Comparison of ENCODE assay signal across 18 mouse cellular contexts in the genomic region with DNA sequence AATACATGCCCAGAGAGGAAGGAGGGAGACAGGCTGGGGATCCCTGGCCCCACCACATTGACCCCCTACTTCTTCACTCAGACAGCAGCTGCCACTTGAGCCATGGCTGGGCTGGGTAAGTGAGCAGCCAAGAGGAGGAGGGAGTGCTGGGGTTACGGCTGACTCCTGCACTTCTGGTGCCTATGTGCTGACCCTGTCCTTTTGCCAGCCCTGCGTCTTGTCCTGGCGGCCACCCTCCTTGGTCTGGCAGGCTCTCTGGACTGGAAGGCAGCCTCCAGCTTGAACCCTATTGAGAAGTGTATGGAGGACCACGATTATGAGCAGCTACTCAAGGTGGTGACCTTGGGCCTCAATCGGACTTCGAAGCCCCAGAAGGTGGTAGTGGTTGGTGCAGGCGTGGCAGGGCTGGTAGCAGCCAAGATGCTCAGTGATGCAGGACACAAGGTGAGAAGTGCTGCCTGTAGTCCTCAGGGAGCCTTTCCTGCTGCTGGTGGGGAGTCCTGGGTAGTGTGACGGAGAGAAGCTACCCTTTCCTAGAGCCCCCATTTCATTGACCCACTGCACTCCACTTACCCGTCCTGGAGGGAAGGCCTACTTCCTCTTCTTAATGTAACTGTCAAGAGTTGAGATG. TPM values are rescaled to one million over a fixed set of nuclear protein-coding genes. Genes with fewer than 3 reads are reported as not detected.
DNase-seq lines count a peak whose midpoint lies in the region; ATAC-seq and TF ChIP-seq lines count a peak whose summit lies in the region.
"Had no signal": no experiment of that assay in that cellular context is flagged by ENCODE, and none has a peak within 500 bp of the region (broad histone marks: within the 10 kb centered on the region; RNA-seq: fewer than 3 reads in every experiment).

No protein-coding gene starts in this region.

- WGBS in intestine, embryonic 16.5 days, result 80% methylated on average over 9 of the region's 9 CpGs
- WGBS in intestine, embryonic 15.5 days, result 86% methylated on average over 9 of the region's 9 CpGs
- WGBS in macrophage (ENCODE audit: missing documents), result 76% methylated on average over 9 of the region's 9 CpGs
- 77% methylated on average over 9 of the region's 9 CpGs for WGBS in kidney, embryonic 16.5 days

- dilution Hi-C loops in CH12.LX (cut with MboI; ENCODE audit: extremely low pct_ligation_motif_present, extremely low pct_unique_long_range_greater_than_20kb, low sequenced_read_pairs), result no loop called here

- H3K27me3 ChIP-seq in intestine, embryonic 16.5 days (replicated peaks; ENCODE audit: control insufficient read depth, insufficient read depth, low read length), result peaks cover 5% of the 10 kb centered on the region; the same call in 1 of the 2 replicates
- peaks cover 19% of the 10 kb centered on the region; the same call in 1 of the 2 replicates for H3K27me3 ChIP-seq in intestine, embryonic 15.5 days (replicated peaks)
- H3K27me3 ChIP-seq in CH12.LX (replicated peaks), result no peaks in the 10 kb centered on the region
- H3K27me3 ChIP-seq in kidney, embryonic 16.5 days (ENCODE audit: insufficient read depth, low read length), result peaks cover 6% of the 10 kb centered on the region; the same call in 1 of the 2 replicates

- no peak for TF ChIP-seq POLR2A in CH12.LX (IDR thresholded peaks at IDR 0.05; ENCODE audit: low read depth, low read length)

- no peak for ATAC-seq in intestine, embryonic 16.5 days
- ATAC-seq in intestine, embryonic 15.5 days, result no peak
- no peak for ATAC-seq in kidney, embryonic 16.5 days (ENCODE audit: low FRiP score, low TSS enrichment)
- ATAC-seq: forebrain, postnatal 0 days; hindbrain, embryonic 16.5 days; midbrain, embryonic 15.5 days had no signal

- TF ChIP-seq RAD21 in CH12.LX (IDR thresholded peaks at IDR 0.05; ENCODE audit: low read depth, low read length), result no peak

- H3K9ac ChIP-seq in intestine, embryonic 16.5 days (ENCODE audit: low read depth, low read length), result 0 out of 2 replicates have a peak overlapping the region, but pooled peaks have one; percentile 7
- no peak overlapping the region for H3K9ac ChIP-seq in intestine, embryonic 15.5 days
- H3K9ac ChIP-seq in CH12.LX (ENCODE audit: insufficient read depth, low read depth), result peak overlapping the region; percentile 54; the same call in 1 of the 2 replicates
- H3K9ac ChIP-seq in kidney, embryonic 16.5 days (replicated peaks; ENCODE audit: low read length), result no peak overlapping the region
- H3K9ac ChIP-seq: forebrain, postnatal 0 days; heart, embryonic 15.5 days; liver, embryonic 15.5 days; midbrain, embryonic 15.5 days; neural tube, embryonic 15.5 days had no signal

- no peak overlapping the region for H3K4me2 ChIP-seq in intestine, embryonic 16.5 days (ENCODE audit: low read depth, low read length)
- H3K4me2 ChIP-seq in intestine, embryonic 15.5 days (replicated peaks), result no peak overlapping the region
- H3K4me2 ChIP-seq in CH12.LX (ENCODE audit: insufficient read depth, low read depth, poor library complexity, severe bottlenecking), result peak overlapping the region; percentile 81
- no peak overlapping the region for H3K4me2 ChIP-seq in kidney, embryonic 16.5 days (replicated peaks; ENCODE audit: low read depth, low read length)
- H3K4me2 ChIP-seq: heart, embryonic 15.5 days; liver, embryonic 15.5 days; midbrain, embryonic 15.5 days; neural tube, embryonic 15.5 days had no signal

- no peaks in the 10 kb centered on the region for H3K36me3 ChIP-seq in intestine, embryonic 16.5 days (ENCODE audit: control insufficient read depth, insufficient read depth, low read length)
- H3K36me3 ChIP-seq in intestine, embryonic 15.5 days, result peaks cover 6% of the 10 kb centered on the region
- peaks cover 47 to 63% of the 10 kb centered on the region in 2 experiments for H3K36me3 ChIP-seq in CH12.LX (replicated peaks in 1 of 2; ENCODE audit: control insufficient read depth in 1 of 2, insufficient read depth in 1 of 2, low read length in 1 of 2)
- peaks cover 3% of the 10 kb centered on the region; the same call in 1 of the 2 replicates for H3K36me3 ChIP-seq in macrophage (ENCODE audit: inconsistent target)
- H3K36me3 ChIP-seq in kidney, embryonic 16.5 days (ENCODE audit: insufficient read depth, low read length), result peaks cover 6% of the 10 kb centered on the region; the same call in 1 of the 2 replicates

- no peak for DNase-seq in CH12.LX (ENCODE audit: extremely low read depth)
- no peak for DNase-seq in embryo, embryonic 11 days
- DNase-seq: adrenal gland, adult 8-10 months; cerebellum, adult 11 months; cerebellum, postnatal 14 days; forebrain, postnatal 0 days; thymus, postnatal 36 days had no signal

- in situ Hi-C loops in CH12.LX (cut with MboI; ENCODE audit: low pct_ligation_motif_present, low pct_unique_long_range_greater_than_20kb, low sequenced_read_pairs), result no loop called here

- no peak; the same call in 1 of the 2 replicates for TF ChIP-seq EP300 in CH12.LX (IDR thresholded peaks at IDR 0.05; ENCODE audit: low read length)

- H3K9me3 ChIP-seq in intestine, embryonic 16.5 days (ENCODE audit: control insufficient read depth, low read length), result no peaks in the 10 kb centered on the region
- H3K9me3 ChIP-seq in intestine, embryonic 15.5 days, result no peaks in the 10 kb centered on the region
- peaks cover 33% of the 10 kb centered on the region for H3K9me3 ChIP-seq in CH12.LX (replicated peaks; ENCODE audit: low read length)
- H3K9me3 ChIP-seq in kidney, embryonic 16.5 days (ENCODE audit: low read length), result no peaks in the 10 kb centered on the region
- H3K9me3 ChIP-seq: forebrain, embryonic 10.5 days; heart, embryonic 15.5 days; liver, embryonic 15.5 days; midbrain, embryonic 15.5 days; neural tube, embryonic 15.5 days had no signal

- H3K4me3 ChIP-seq in intestine, embryonic 16.5 days (ENCODE audit: low read length), result no peak overlapping the region
- no peak overlapping the region for H3K4me3 ChIP-seq in intestine, embryonic 15.5 days (replicated peaks)
- H3K4me3 ChIP-seq in CH12.LX (replicated peaks in 1 of 3; ENCODE audit: low read depth in 2 of 3, low read length in 2 of 3, poor library complexity in 1 of 3), result peak overlapping the region; percentile 2 to 71 (median 50)
- H3K4me3 ChIP-seq in brown adipose tissue, adult 24 weeks (ENCODE audit: insufficient read depth, low read depth, low read length), result no peak overlapping the region
- no peak overlapping the region for H3K4me3 ChIP-seq in macrophage (ENCODE audit: inconsistent target)
- H3K4me3 ChIP-seq in kidney, embryonic 16.5 days (ENCODE audit: low read length), result no peak overlapping the region
- H3K4me3 ChIP-seq: forebrain, embryonic 10.5 days; heart, embryonic 15.5 days; liver, embryonic 15.5 days; midbrain, embryonic 15.5 days; neural tube, embryonic 15.5 days had no signal

- H3K4me1 ChIP-seq in intestine, embryonic 16.5 days (ENCODE audit: control insufficient read depth, insufficient read depth, low read length), result peaks cover 21% of the 10 kb centered on the region
- peaks cover 14% of the 10 kb centered on the region for H3K4me1 ChIP-seq in intestine, embryonic 15.5 days (replicated peaks)
- peaks cover 25 to 82% of the 10 kb centered on the region in 2 experiments for H3K4me1 ChIP-seq in CH12.LX (ENCODE audit: control insufficient read depth in 1 of 2, insufficient read depth in 2 of 2)
- peaks cover 14% of the 10 kb centered on the region for H3K4me1 ChIP-seq in brown adipose tissue, adult 24 weeks (ENCODE audit: control insufficient read depth, insufficient read depth, insufficient read length, low read length)
- H3K4me1 ChIP-seq in kidney, embryonic 16.5 days (ENCODE audit: insufficient read depth, low read length), result peaks cover 16% of the 10 kb centered on the region

- no peak for TF ChIP-seq CTCF in CH12.LX (conservative IDR thresholded peaks at IDR 0.05 in 1 of 2, IDR thresholded peaks at IDR 0.05 in 1 of 2; ENCODE audit: low read depth in 2 of 2, low read length in 2 of 2)

- H3K27ac ChIP-seq in intestine, embryonic 16.5 days (ENCODE audit: low read length), result no peak overlapping the region
- no peak overlapping the region for H3K27ac ChIP-seq in intestine, embryonic 15.5 days
- H3K27ac ChIP-seq in CH12.LX (ENCODE audit: insufficient read depth, low read depth) (peak overlapping the region; percentile 100), macrophage (peak overlapping the region; percentile 41)
- H3K27ac ChIP-seq in brown adipose tissue, adult 24 weeks (replicated peaks; ENCODE audit: low read depth, low read length), result peak overlapping the region; percentile 15; the same call in 1 of the 2 replicates
- no peak overlapping the region for H3K27ac ChIP-seq in kidney, embryonic 16.5 days (ENCODE audit: low read length)
- H3K27ac ChIP-seq: forebrain, embryonic 10.5 days; heart, embryonic 15.5 days; liver, embryonic 15.5 days; midbrain, embryonic 15.5 days; neural tube, embryonic 15.5 days had no signal

- H3K79me2 ChIP-seq in CH12.LX (replicated peaks; ENCODE audit: control insufficient read depth, extremely low read depth, insufficient read depth, poor library complexity, severe bottlenecking), result peaks cover 23% of the 10 kb centered on the region
- H3K79me2 ChIP-seq in macrophage (ENCODE audit: inconsistent target), result peaks cover 5% of the 10 kb centered on the region

RNA-seq across cellular contexts. Expression of a gene that starts 12.3 kb away (rescaled TPM):
- polyA plus RNA-seq in intestine, embryonic 16.5 days (2015; fragmentation: Nextera tagmentation; extraction: Ambion mirVana), result 105 and 107 TPM in 2 replicates
- 112 and 116 TPM in 2 replicates for polyA plus RNA-seq in intestine, embryonic 15.5 days (2015; fragmentation: Nextera tagmentation; extraction: Ambion mirVana)
- total RNA-seq in CH12.LX (2012; rRNA removed) (21.7 and 24.2 TPM in 2 replicates), CH12.LX (2014; rRNA removed) (8.5 and 9.5 TPM in 2 replicates)
- polyA plus RNA-seq in CH12.LX (2012; ENCODE audit: insufficient read length, low read depth) (23.3 and 23.4 TPM in 2 replicates), macrophage (2018) (33.4 to 56.3 TPM (median 49.1 TPM) in 3 replicates)
- 42.8 and 49.8 TPM in 2 replicates for polyA plus RNA-seq in brown adipose tissue, adult 24 weeks (2012; ENCODE audit: insufficient read depth, insufficient read length, missing spikeins)
- total RNA-seq in macrophage (2018; cell fraction: chromatin; rRNA removed), result 10 to 100 TPM; 10.1 to 70.6 (median 25.0) TPM
- 10 to 100 TPM; 22.9 to 69.0 (median 54.8) TPM for total RNA-seq in macrophage (2018; cell fraction: cytosol; rRNA removed)
- total RNA-seq in macrophage (2018; cell fraction: nucleus; rRNA removed), result 10 to 100 TPM; 13.3 to 58.4 (median 33.6) TPM
- polyA plus RNA-seq in kidney, embryonic 16.5 days (2015; fragmentation: Nextera tagmentation; extraction: Ambion mirVana), result 117 and 126 TPM in 2 replicates

RNA-seq across cellular contexts. Expression of a gene that starts 12.3 kb away (rescaled TPM):
- polyA plus RNA-seq in intestine, embryonic 16.5 days (2015; fragmentation: Nextera tagmentation; extraction: Ambion mirVana), result 73.6 and 77.9 TPM in 2 replicates
- polyA plus RNA-seq in intestine, embryonic 15.5 days (2015; fragmentation: Nextera tagmentation; extraction: Ambion mirVana), result 71.0 and 71.3 TPM in 2 replicates
- total RNA-seq in CH12.LX (2012; rRNA removed), result 32.4 and 40.5 TPM in 2 replicates
- total RNA-seq in CH12.LX (2014; rRNA removed), result 31.9 and 35.5 TPM in 2 replicates
- polyA plus RNA-seq in CH12.LX (2012; ENCODE audit: insufficient read length, low read depth), result 38.5 and 41.9 TPM in 2 replicates
- polyA plus RNA-seq in brown adipose tissue, adult 24 weeks (2012; ENCODE audit: insufficient read depth, insufficient read length, missing spikeins), result 24.5 and 28.2 TPM in 2 replicates
- 100 to 1,000 TPM in 12 of 26 experiments, 10 to 100 TPM in 14; 32.8 to 197 (median 94.9) TPM for total RNA-seq in macrophage (2018; cell fraction: chromatin; rRNA removed)
- 10 to 100 TPM; 17.1 to 50.9 (median 28.5) TPM for total RNA-seq in macrophage (2018; cell fraction: cytosol; rRNA removed)
- 100 to 1,000 TPM in 1 of 26 experiments, 10 to 100 TPM in 25; 29.7 to 111 (median 46.6) TPM for total RNA-seq in macrophage (2018; cell fraction: nucleus; rRNA removed)
- 25.6 to 51.8 TPM (median 28.3 TPM) in 3 replicates for polyA plus RNA-seq in macrophage (2018)
- polyA plus RNA-seq in kidney, embryonic 16.5 days (2015; fragmentation: Nextera tagmentation; extraction: Ambion mirVana), result 93.9 and 94.9 TPM in 2 replicates

RNA-seq across cellular contexts. Expression of a gene that starts 20.1 kb away (rescaled TPM):
- polyA plus RNA-seq in intestine, embryonic 16.5 days (2015; fragmentation: Nextera tagmentation; extraction: Ambion mirVana), result 4.9 and 5.5 TPM in 2 replicates
- 6.2 and 6.6 TPM in 2 replicates for polyA plus RNA-seq in intestine, embryonic 15.5 days (2015; fragmentation: Nextera tagmentation; extraction: Ambion mirVana)
- total RNA-seq in CH12.LX (2012; rRNA removed) (34.0 and 71.1 TPM in 2 replicates), CH12.LX (2014; rRNA removed) (12.0 and 13.4 TPM in 2 replicates)
- polyA plus RNA-seq in CH12.LX (2012; ENCODE audit: insufficient read length, low read depth) (82.3 and 84.5 TPM in 2 replicates), macrophage (2018) (29.8 to 55.7 TPM (median 36.4 TPM) in 3 replicates)
- 252 and 500 TPM in 2 replicates for polyA plus RNA-seq in brown adipose tissue, adult 24 weeks (2012; ENCODE audit: insufficient read depth, insufficient read length, missing spikeins)
- total RNA-seq in macrophage (2018; cell fraction: chromatin; rRNA removed), result 10 to 100 TPM in 16 of 26 experiments, 1 to 10 TPM in 10; 4.9 to 59.2 (median 10.8) TPM
- total RNA-seq in macrophage (2018; cell fraction: cytosol; rRNA removed), result 10 to 100 TPM; 34.7 to 78.3 (median 52.0) TPM
- 10 to 100 TPM; 17.6 to 77.3 (median 31.7) TPM for total RNA-seq in macrophage (2018; cell fraction: nucleus; rRNA removed)
- 3.5 and 4.3 TPM in 2 replicates for polyA plus RNA-seq in kidney, embryonic 16.5 days (2015; fragmentation: Nextera tagmentation; extraction: Ambion mirVana)

RNA-seq across cellular contexts. Expression of a gene that starts 20.4 kb away (rescaled TPM):
- 1.5 and 1.8 TPM in 2 replicates for polyA plus RNA-seq in intestine, embryonic 16.5 days (2015; fragmentation: Nextera tagmentation; extraction: Ambion mirVana)
- polyA plus RNA-seq in intestine, embryonic 15.5 days (2015; fragmentation: Nextera tagmentation; extraction: Ambion mirVana), result 0.78 and 1.5 TPM in 2 replicates
- 42.2 and 57.5 TPM in 2 replicates for total RNA-seq in CH12.LX (2012; rRNA removed)
- total RNA-seq in CH12.LX (2014; rRNA removed), result 11.8 and 17.6 TPM in 2 replicates
- polyA plus RNA-seq in CH12.LX (2012; ENCODE audit: insufficient read length, low read depth), result 49.2 and 58.2 TPM in 2 replicates
- polyA plus RNA-seq in brown adipose tissue, adult 24 weeks (2012; ENCODE audit: insufficient read depth, insufficient read length, missing spikeins), result 0.54 and 1.2 TPM in 2 replicates
- total RNA-seq in macrophage (2018; cell fraction: chromatin; rRNA removed), result 100 to 1,000 TPM in 1 of 26 experiments, 10 to 100 TPM in 22, 1 to 10 TPM in 3; 6.1 to 148 (median 24.7) TPM
- total RNA-seq in macrophage (2018; cell fraction: cytosol; rRNA removed), result 10 to 100 TPM in 3 of 26 experiments, 1 to 10 TPM in 23; 1.1 to 21.6 (median 4.6) TPM
- 100 to 1,000 TPM in 2 of 26 experiments, 10 to 100 TPM in 23, 1 to 10 TPM in 1; 9.4 to 314 (median 22.8) TPM for total RNA-seq in macrophage (2018; cell fraction: nucleus; rRNA removed)
- 2.3 to 2.8 TPM (median 2.7 TPM) in 3 replicates for polyA plus RNA-seq in macrophage (2018)
- polyA plus RNA-seq in kidney, embryonic 16.5 days (2015; fragmentation: Nextera tagmentation; extraction: Ambion mirVana), result 1.1 and 1.5 TPM in 2 replicates

RNA-seq across cellular contexts. Expression of a gene that starts 20.4 kb away (rescaled TPM):
- 26.6 and 30.6 TPM in 2 replicates for polyA plus RNA-seq in intestine, embryonic 16.5 days (2015; fragmentation: Nextera tagmentation; extraction: Ambion mirVana)
- polyA plus RNA-seq in intestine, embryonic 15.5 days (2015; fragmentation: Nextera tagmentation; extraction: Ambion mirVana), result 25.9 and 29.0 TPM in 2 replicates
- 35.9 and 41.6 TPM in 2 replicates for total RNA-seq in CH12.LX (2012; rRNA removed)
- 14.8 and 15.3 TPM in 2 replicates for total RNA-seq in CH12.LX (2014; rRNA removed)
- 20.7 and 22.2 TPM in 2 replicates for polyA plus RNA-seq in CH12.LX (2012; ENCODE audit: insufficient read length, low read depth)
- 15.7 and 20.2 TPM in 2 replicates for polyA plus RNA-seq in brown adipose tissue, adult 24 weeks (2012; ENCODE audit: insufficient read depth, insufficient read length, missing spikeins)
- 100 to 1,000 TPM in 7 of 26 experiments, 10 to 100 TPM in 19; 17.5 to 135 (median 74.6) TPM for total RNA-seq in macrophage (2018; cell fraction: chromatin; rRNA removed)
- 10 to 100 TPM; 23.3 to 51.5 (median 35.4) TPM for total RNA-seq in macrophage (2018; cell fraction: cytosol; rRNA removed)
- 10 to 100 TPM; 17.9 to 77.5 (median 35.3) TPM for total RNA-seq in macrophage (2018; cell fraction: nucleus; rRNA removed)
- polyA plus RNA-seq in macrophage (2018), result 17.4 to 42.4 TPM (median 36.1 TPM) in 3 replicates
- 38.7 and 40.4 TPM in 2 replicates for polyA plus RNA-seq in kidney, embryonic 16.5 days (2015; fragmentation: Nextera tagmentation; extraction: Ambion mirVana)

Comparison
In these comparisons a context has a peak if more than half of its experiments do, and no peak if none do; other contexts are left out.
1. H3K9ac ChIP-seq: peak in intestine, embryonic 16.5 days (single experiment) and CH12.LX (single experiment); none in intestine, embryonic 15.5 days (single experiment) and kidney, embryonic 16.5 days (single experiment).
2. H3K27ac ChIP-seq: peak in CH12.LX (single experiment), brown adipose tissue, adult 24 weeks (single experiment) and macrophage (single experiment); none in intestine, embryonic 16.5 days (single experiment), intestine, embryonic 15.5 days (single experiment) and kidney, embryonic 16.5 days (single experiment).
3. H3K4me3 ChIP-seq: peak in CH12.LX (3 of 3); none in intestine, embryonic 16.5 days (single experiment), intestine, embryonic 15.5 days (single experiment), brown adipose tissue, adult 24 weeks (single experiment), macrophage (single experiment) and kidney, embryonic 16.5 days (single experiment).